Mouse (Mus musculus) E14TG2a.4 (cell line): Measurements from ENCODE around the gene Pvr.

Experiments used
- CTCF ChIP-seq: conservative IDR thresholded peaks from 2 replicates; pipeline ENCODE4 v1.5.1; 2014; ENCODE audit warnings: low read length
- NANOG ChIP-seq: IDR thresholded peaks from 2 replicates; pipeline ENCODE4 v1.6.1; 2014; ENCODE audit warnings: borderline replicate concordance, low read length, mixed read lengths
- POU5F1 ChIP-seq: IDR thresholded peaks from 2 replicates; pipeline ENCODE4 v1.6.1; 2014; ENCODE audit warnings: low read length, borderline replicate concordance

- TF ChIP-seq CTCF (no peak), NANOG (no peak), POU5F1 (no peak)
Observed at GRCm38 (mm10) chr7:19945821-19946515, 25.0 kb upstream of the Pvr start.
